Mouse (Mus musculus) kidney, adult 2 months (tissue): ENCODE data around the gene Smim15. TPM values are rescaled to one million over a fixed set of nuclear protein-coding genes. Genes with fewer than 3 reads are reported as not detected.

Experiments used
- DNase-seq: peaks from one replicate; pipeline ENCODE4 v3.0.0; 2021
- H3K27ac ChIP-seq: fragments of 200-500 bp; 2 replicates; pipeline ENCODE4 v1.5.1; 2012; ENCODE audit warnings: low read depth, low read length, control low read depth, inconsistent platforms; ENCODE audit not compliant: insufficient read depth
- H3K27me3 ChIP-seq: fragments of 200-500 bp; replicated peaks from 2 replicates; pipeline ENCODE4 v1.6.1; 2012; ENCODE audit warnings: mild to moderate bottlenecking, moderate library complexity, low read length, inconsistent platforms; ENCODE audit not compliant: control insufficient read depth, insufficient read depth
- H3K36me3 ChIP-seq: fragments of 200-500 bp; 2 replicates; pipeline ENCODE4 v1.6.1; 2012; ENCODE audit warnings: mild to moderate bottlenecking, moderate library complexity, low read length, inconsistent platforms; ENCODE audit not compliant: control insufficient read depth, insufficient read depth
- H3K4me1 ChIP-seq: fragments of 200-500 bp; 2 replicates; pipeline ENCODE4 v1.6.1; 2011; ENCODE audit warnings: low read length; ENCODE audit not compliant: control insufficient read depth, insufficient read depth
- H3K4me3 ChIP-seq: fragments of 200-500 bp; 2 replicates; pipeline ENCODE4 v1.5.1; 2011; ENCODE audit warnings: mild to moderate bottlenecking, low read depth, low read length, control low read depth; ENCODE audit not compliant: insufficient read depth
- CTCF ChIP-seq: fragments of 200-500 bp; conservative IDR thresholded peaks from 2 replicates; pipeline ENCODE4 v1.5.1; 2011; ENCODE audit warnings: low read depth, mild to moderate bottlenecking, control low read depth, low read length, moderate library complexity, mixed read lengths; ENCODE audit not compliant: insufficient read depth, insufficient read length
- POLR2A ChIP-seq: fragments of 200-500 bp; IDR thresholded peaks from one replicate; pipeline ENCODE4 v1.6.1; 2011; ENCODE audit warnings: low read depth, low read length, control low read depth
- WGBS: fragments of 180-500 bp; shearing (Covaris S2); methylation state at CpG from one replicate; pipeline ENCODE4 v1.1.7; 2018; 5-methylcytosine and 5-hydroxymethylcytosine counted together
- polyA plus RNA-seq: library from polyadenylated mRNA; depleted of rRNA; stranded (reverse); fragments of >200 nt; gene quantifications from 2 replicates; pipeline ENCODE4 v1.2.3, GENCODE M21; 2012

Smim15 gene
- polyA plus RNA-seq, 1 experiment, result 12.5 TPM

- 60% methylated on average over 3 of the region's 3 CpGs for WGBS
- no peaks in the 10 kb centered on the region for H3K36me3 ChIP-seq
- H3K4me1 ChIP-seq, result peaks cover 3% of the 10 kb centered on the region; the same call in 1 of the 2 replicates
- TF ChIP-seq CTCF (no peak), POLR2A (no peak)
- H3K4me3 ChIP-seq, result no peak overlapping the region
- DNase-seq, result no peak
- H3K27me3 ChIP-seq, result no peaks in the 10 kb centered on the region
- no peak overlapping the region for H3K27ac ChIP-seq
Observed at GRCm38 (mm10) chr13:108025802-108026201, 18.4 kb upstream of the Smim15 start.

GRCm38 (mm10) chr13:108032789-108033188 is 11.5 kb upstream of the Smim15 start:
- WGBS, result 94% methylated on average over 4 of the region's 4 CpGs
- Histone ChIP-seq H3K4me3 (no peak overlapping the region), H3K27ac (no peak overlapping the region), H3K27me3 (no peaks in the 10 kb centered on the region), H3K4me1 (0 out of 2 replicates have a peak, but pooled peaks cover under 1% of the 10 kb centered on the region), H3K36me3 (no peaks in the 10 kb centered on the region)
- TF ChIP-seq POLR2A, result no peak
- TF ChIP-seq CTCF, result no peak
- DNase-seq, result no peak

GRCm38 (mm10) chr13:108039375-108039774 is 4.9 kb upstream of the Smim15 start:
- 47% methylated on average over 6 of the region's 6 CpGs for WGBS
- Histone ChIP-seq H3K36me3 (no peaks in the 10 kb centered on the region), H3K4me3 (no peak overlapping the region), H3K27me3 (no peaks in the 10 kb centered on the region), H3K4me1 (peaks cover 13% of the 10 kb centered on the region), H3K27ac (peak overlapping the region; percentile 91)
- peak; percentile 91 for DNase-seq
- no peak for TF ChIP-seq POLR2A

GRCm38 (mm10) chr13:108039902-108040301 is 4.3 kb upstream of the Smim15 start:
- Histone ChIP-seq H3K27ac (peak overlapping the region; percentile 91), H3K4me1 (peaks cover 13% of the 10 kb centered on the region), H3K4me3 (no peak overlapping the region), H3K27me3 (no peaks in the 10 kb centered on the region), H3K36me3 (no peaks in the 10 kb centered on the region)
- no peak for TF ChIP-seq CTCF
- no peak for TF ChIP-seq POLR2A
- WGBS, result 56% methylated on average over 9 of the region's 9 CpGs
- DNase-seq, result no peak

GRCm38 (mm10) chr13:108040451-108040850 is 3.8 kb upstream of the Smim15 start:
- peaks cover 13% of the 10 kb centered on the region for H3K4me1 ChIP-seq
- TF ChIP-seq CTCF (no peak), POLR2A (no peak)
- no peak overlapping the region for H3K27ac ChIP-seq
- no peak for DNase-seq
- 76% methylated on average over 3 of the region's 3 CpGs for WGBS
- no peak overlapping the region for H3K4me3 ChIP-seq
- no peaks in the 10 kb centered on the region for H3K36me3 ChIP-seq
- no peaks in the 10 kb centered on the region for H3K27me3 ChIP-seq

GRCm38 (mm10) chr13:108041358-108041757 is 2.9 kb upstream of the Smim15 start:
- TF ChIP-seq CTCF (peak; percentile 92), POLR2A (no peak)
- H3K36me3 ChIP-seq, result no peaks in the 10 kb centered on the region
- H3K27ac ChIP-seq, result no peak overlapping the region
- no peaks in the 10 kb centered on the region for H3K27me3 ChIP-seq
- peak; percentile 87 for DNase-seq
- peaks cover 13% of the 10 kb centered on the region for H3K4me1 ChIP-seq
- 3% methylated on average over 7 of the region's 7 CpGs for WGBS
- H3K4me3 ChIP-seq, result no peak overlapping the region

GRCm38 (mm10) chr13:108043431-108044221 is 620 bp upstream of the Smim15 start:
- under 1% methylated on average over 23 of the region's 23 CpGs for WGBS

More at GRCm38 (mm10) chr13:108043431-108044221, 620 bp upstream of the Smim15 start:
- Histone ChIP-seq H3K36me3 (no peaks in the 10 kb centered on the region), H3K27ac (peak overlapping the region; percentile 100), H3K4me3 (peak overlapping the region; percentile 89), H3K27me3 (no peaks in the 10 kb centered on the region), H3K4me1 (peaks cover 13% of the 10 kb centered on the region)
- peak; percentile 80 for DNase-seq
- TF ChIP-seq CTCF (0 out of 2 replicates have a peak, but pooled peaks have one; percentile 22), POLR2A (no peak)
